Mouse (Mus musculus) stomach, postnatal 0 days (tissue): ENCODE measurements at regions not wholly inside any gene's neighbourhood (a gene's known extent, or its start where the extent isn't known, plus 50 kb on each side); places are given as distances from the start of the nearest gene placed in this dataset.

Source experiments
- CTCF ChIP-seq: IDR thresholded peaks from 2 replicates; pipeline ENCODE4 v1.5.1; 2016; ENCODE audit warnings: antibody characterized with exemption, low read depth, mild to moderate bottlenecking, moderate library complexity
- EP300 ChIP-seq: optimal IDR thresholded peaks from 2 replicates; pipeline ENCODE3; 2016; ENCODE audit warnings: antibody characterized with exemption

- no peak for TF ChIP-seq CTCF
- TF ChIP-seq EP300, result no peak
Measured at GRCm38 (mm10) chr12:12783699-12784605, 157.8 kb downstream of the Mycn start.
